Mouse (Mus musculus) layer of hippocampus, adult 18-20 months (tissue): ENCODE results near the gene Skiv2l. TPM values are rescaled to one million over a fixed set of nuclear protein-coding genes. Genes with fewer than 3 reads are reported as not detected.
"Not testable (repeated sequence)": the region's sequence is repeated elsewhere in the genome, so short reads cannot be mapped to it uniquely, and the experiment has no call there.

Experiments
- DNase-seq, 2 experiments: peaks; one replicate each; pipeline ENCODE4 v3.0.0; 2022; ENCODE audit warnings: low spot score in 2 of 2
- total RNA-seq, 2 experiments: library from RNA; stranded (reverse); gene quantifications; 2 replicates each; pipeline ENCODE4 v1.2.3; 2021

The Skiv2l gene
- total RNA-seq, 2 experiments from 2014 or later: 70.1 to 74.2 TPM

- no peak for DNase-seq
These were observed 35.1 kb downstream of the Skiv2l start for GRCm38 (mm10) chr17:34814818-34815370.

- peak in 1 of 2 experiments; percentile 41 for DNase-seq
These were observed 36.3 kb downstream of the Skiv2l start for GRCm38 (mm10) chr17:34813747-34814146.

- no peak for DNase-seq
These were observed 38.7 kb downstream of the Skiv2l start for GRCm38 (mm10) chr17:34811275-34811674.

- DNase-seq: not testable (repeated sequence)
These were observed 39.2 kb downstream of the Skiv2l start for GRCm38 (mm10) chr17:34810811-34811210.

GRCm38 (mm10) chr17:34810411-34810810 is 39.6 kb downstream of the Skiv2l start:
- not testable (repeated sequence) for DNase-seq

- DNase-seq: no peak
These were observed 41.3 kb downstream of the Skiv2l start for GRCm38 (mm10) chr17:34808599-34809205.

GRCm38 (mm10) chr17:34807176-34807575 is 42.8 kb downstream of the Skiv2l start:
- DNase-seq: no peak

- no peak for DNase-seq
These were observed 45.0 kb downstream of the Skiv2l start for GRCm38 (mm10) chr17:34804871-34805562.

- not testable (repeated sequence) for DNase-seq
These were observed 45.7 kb downstream of the Skiv2l start, which contains the start of gene Cyp21a1 for GRCm38 (mm10) chr17:34804301-34804700. Cyp21a1 (minus strand) TSS chr17:34804561.

- DNase-seq: not testable (repeated sequence)
These were observed 46.6 kb downstream of the Skiv2l start for GRCm38 (mm10) chr17:34803367-34803766.

GRCm38 (mm10) chr17:34802756-34803155 is 47.3 kb downstream of the Skiv2l start:
- DNase-seq: not testable (repeated sequence)

- DNase-seq: not testable (repeated sequence)
These were observed 49.2 kb downstream of the Skiv2l start for GRCm38 (mm10) chr17:34800781-34801305.

- no peak for DNase-seq
These were observed 50.5 kb downstream of the Skiv2l start for GRCm38 (mm10) chr17:34799531-34799925.

- no peak for DNase-seq
These were observed 51.0 kb downstream of the Skiv2l start for GRCm38 (mm10) chr17:34798866-34799530.

- DNase-seq: not testable (repeated sequence)
These were observed 51.9 kb downstream of the Skiv2l start for GRCm38 (mm10) chr17:34798071-34798470.

- not testable (repeated sequence) for DNase-seq
These were observed 52.6 kb downstream of the Skiv2l start for GRCm38 (mm10) chr17:34797211-34797995.

GRCm38 (mm10) chr17:34796311-34797140 is 53.5 kb downstream of the Skiv2l start:
- no peak for DNase-seq

GRCm38 (mm10) chr17:34795633-34796032 is 54.4 kb downstream of the Skiv2l start:
- peak in 1 of 2 experiments; percentile 48 for DNase-seq

- DNase-seq: no peak
These were observed 55.0 kb downstream of the Skiv2l start for GRCm38 (mm10) chr17:34795016-34795415.
